Mouse (Mus musculus): ENCODE data around the gene Gfy. TPM values are rescaled to one million over a fixed set of nuclear protein-coding genes. Genes with fewer than 3 reads are reported as not detected.

Gfy gene
- polyA plus RNA-seq, 1 experiment from 2014 or later = not detected

DNA sequence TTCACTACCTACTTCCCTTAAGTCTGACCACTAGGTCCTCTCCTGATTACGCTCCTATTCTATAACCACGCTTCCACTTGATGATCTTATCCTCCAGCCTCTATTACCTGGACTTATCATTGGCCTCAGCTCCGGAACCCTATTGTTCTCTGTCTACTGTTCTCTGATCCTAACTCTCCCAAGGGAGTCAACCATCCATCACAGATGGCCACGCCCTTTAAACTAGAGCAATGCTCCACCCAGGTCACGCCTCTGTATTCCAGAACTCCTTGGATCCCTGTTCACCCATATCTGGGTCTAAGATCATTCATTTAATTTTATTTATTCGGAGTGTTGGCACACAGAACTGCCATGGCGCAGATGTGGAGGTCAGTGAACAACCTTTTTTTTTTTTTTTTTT is 33.0 kb upstream of the Gfy start:
- no peak overlapping the region for H3K4me3 ChIP-seq (ENCODE audit: low read length)
- peaks cover 17% of the 10 kb centered on the region for H3K4me1 ChIP-seq (ENCODE audit: control insufficient read depth, insufficient read depth, low read depth, low read length)
- no peaks in the 10 kb centered on the region for H3K36me3 ChIP-seq (ENCODE audit: control insufficient read depth, insufficient read depth, low read length)
- H3K9ac ChIP-seq (ENCODE audit: low read depth, low read length) = no peak overlapping the region
- WGBS = 73% methylated on average over 7 of the region's 7 CpGs
- H3K9me3 ChIP-seq (ENCODE audit: control insufficient read depth, low read length) = no peaks in the 10 kb centered on the region
- peak overlapping the region; percentile 19 for H3K4me2 ChIP-seq (ENCODE audit: low read length)
- peaks cover 22% of the 10 kb centered on the region for H3K27me3 ChIP-seq (replicated peaks; ENCODE audit: control insufficient read depth, insufficient read depth, low read length)
- no peak for ATAC-seq
- H3K27ac ChIP-seq (ENCODE audit: low read depth, low read length) = no peak overlapping the region

GRCm38 (mm10) chr7:45211851-45212251 is 32.5 kb upstream of the Gfy start, which contains the start of gene Dkkl1:
TSS of gene Dkkl1 (minus strand) at chr7:45212147.
- H3K9me3 ChIP-seq (ENCODE audit: control insufficient read depth, low read length) = no peaks in the 10 kb centered on the region
- 5% methylated on average over 17 of the region's 17 CpGs for whole genome bisulfite sequencing
- peak within 1 kb of the TSS; percentile 19 for H3K4me2 ChIP-seq (ENCODE audit: low read length)
- H3K36me3 ChIP-seq (ENCODE audit: control insufficient read depth, insufficient read depth, low read length) = no peaks in the 10 kb centered on the region
- ATAC-seq = 0 out of 2 replicates have a peak, but pooled peaks have one; percentile 29
- no peak within 1 kb of the TSS for H3K27ac ChIP-seq (ENCODE audit: low read depth, low read length)
- H3K27me3 ChIP-seq (replicated peaks; ENCODE audit: control insufficient read depth, insufficient read depth, low read length) = peaks cover 22% of the 10 kb centered on the region
- H3K4me1 ChIP-seq (ENCODE audit: control insufficient read depth, insufficient read depth, low read depth, low read length) = peaks cover 12% of the 10 kb centered on the region
- H3K4me3 ChIP-seq (ENCODE audit: low read length) = peak within 1 kb of the TSS; percentile 21
- peak within 1 kb of the TSS; percentile 45 for H3K9ac ChIP-seq (ENCODE audit: low read depth, low read length)

DNA sequence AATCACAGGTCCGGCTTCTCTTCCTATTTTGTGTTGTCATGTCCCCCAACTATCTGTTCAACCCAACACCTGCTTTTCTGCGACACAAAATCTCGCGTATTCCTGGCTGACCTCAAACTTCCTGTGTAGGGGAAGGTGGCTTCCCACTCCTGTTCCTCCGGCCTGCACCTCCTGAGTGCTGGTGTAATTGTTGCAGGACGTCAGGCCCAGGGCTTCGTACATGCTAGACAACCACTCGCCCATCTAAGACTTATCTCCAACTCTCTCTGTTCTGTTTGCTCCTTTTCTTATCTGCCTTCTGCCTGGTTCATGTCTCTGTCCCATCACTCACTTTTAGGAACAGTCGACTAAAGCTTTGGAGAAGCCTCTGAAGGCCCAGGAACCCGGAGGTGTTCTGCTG is 31.7 kb upstream of the Gfy start:
- Histone ChIP-seq H3K9ac (ENCODE audit: low read depth, low read length) (no peak overlapping the region; the same call in 1 of the 2 replicates), H3K27ac (ENCODE audit: low read depth, low read length) (no peak overlapping the region), H3K4me1 (ENCODE audit: control insufficient read depth, insufficient read depth, low read depth, low read length) (peaks cover 6% of the 10 kb centered on the region), H3K36me3 (ENCODE audit: control insufficient read depth, insufficient read depth, low read length) (no peaks in the 10 kb centered on the region), H3K9me3 (ENCODE audit: control insufficient read depth, low read length) (no peaks in the 10 kb centered on the region), H3K4me3 (ENCODE audit: low read length) (peak overlapping the region; percentile 21), H3K4me2 (ENCODE audit: low read length) (peak overlapping the region; percentile 19; the same call in 1 of the 2 replicates), H3K27me3 (replicated peaks; ENCODE audit: control insufficient read depth, insufficient read depth, low read length) (peaks cover 22% of the 10 kb centered on the region)
- no peak for ATAC-seq
- 77% methylated on average over 10 of the region's 10 CpGs for WGBS

GRCm38 (mm10) chr7:45208260-45208659 is 28.9 kb upstream of the Gfy start:
- Histone ChIP-seq H3K9ac (ENCODE audit: low read depth, low read length) (no peak overlapping the region), H3K4me3 (ENCODE audit: low read length) (no peak overlapping the region), H3K27ac (ENCODE audit: low read depth, low read length) (no peak overlapping the region), H3K9me3 (ENCODE audit: control insufficient read depth, low read length) (no peaks in the 10 kb centered on the region), H3K36me3 (ENCODE audit: control insufficient read depth, insufficient read depth, low read length) (no peaks in the 10 kb centered on the region), H3K4me1 (ENCODE audit: control insufficient read depth, insufficient read depth, low read depth, low read length) (no peaks in the 10 kb centered on the region), H3K4me2 (ENCODE audit: low read length) (no peak overlapping the region), H3K27me3 (replicated peaks; ENCODE audit: control insufficient read depth, insufficient read depth, low read length) (peaks cover 22% of the 10 kb centered on the region)
- WGBS = 81% methylated on average over 6 of the region's 6 CpGs
- ATAC-seq = no peak

GRCm38 (mm10) chr7:45204380-45205143 is 25.2 kb upstream of the Gfy start, which contains the start of gene Ccdc155:
TSS of gene Ccdc155 (minus strand) at chr7:45204892.
- Histone ChIP-seq H3K9me3 (ENCODE audit: control insufficient read depth, low read length) (no peaks in the 10 kb centered on the region), H3K27ac (ENCODE audit: low read depth, low read length) (peak within 1 kb of the TSS; percentile 79), H3K27me3 (replicated peaks; ENCODE audit: control insufficient read depth, insufficient read depth, low read length) (0 out of 2 replicates have a peak, but pooled peaks cover under 1% of the 10 kb centered on the region), H3K4me1 (ENCODE audit: control insufficient read depth, insufficient read depth, low read depth, low read length) (no peaks in the 10 kb centered on the region), H3K4me2 (ENCODE audit: low read length) (peak within 1 kb of the TSS; percentile 79), H3K4me3 (ENCODE audit: low read length) (peak within 1 kb of the TSS; percentile 43), H3K36me3 (ENCODE audit: control insufficient read depth, insufficient read depth, low read length) (no peaks in the 10 kb centered on the region), H3K9ac (ENCODE audit: low read depth, low read length) (peak within 1 kb of the TSS; percentile 61)
- 9% methylated on average over 44 of the region's 44 CpGs for WGBS
- peak; percentile 99 for ATAC-seq

GRCm38 (mm10) chr7:45202654-45203053 is 23.3 kb upstream of the Gfy start:
- Histone ChIP-seq H3K27me3 (replicated peaks; ENCODE audit: control insufficient read depth, insufficient read depth, low read length) (no peaks in the 10 kb centered on the region), H3K4me2 (ENCODE audit: low read length) (no peak overlapping the region), H3K9ac (ENCODE audit: low read depth, low read length) (no peak overlapping the region), H3K9me3 (ENCODE audit: control insufficient read depth, low read length) (no peaks in the 10 kb centered on the region), H3K36me3 (ENCODE audit: control insufficient read depth, insufficient read depth, low read length) (no peaks in the 10 kb centered on the region), H3K4me1 (ENCODE audit: control insufficient read depth, insufficient read depth, low read depth, low read length) (peaks cover 2% of the 10 kb centered on the region; the same call in 1 of the 2 replicates), H3K27ac (ENCODE audit: low read depth, low read length) (no peak overlapping the region), H3K4me3 (ENCODE audit: low read length) (no peak overlapping the region)
- ATAC-seq = no peak
- 57% methylated on average over 10 of the region's 10 CpGs for WGBS

GRCm38 (mm10) chr7:45198961-45199360 is 19.6 kb upstream of the Gfy start:
- Histone ChIP-seq H3K9me3 (ENCODE audit: control insufficient read depth, low read length) (no peaks in the 10 kb centered on the region), H3K4me3 (ENCODE audit: low read length) (no peak overlapping the region), H3K9ac (ENCODE audit: low read depth, low read length) (no peak overlapping the region), H3K4me1 (ENCODE audit: control insufficient read depth, insufficient read depth, low read depth, low read length) (peaks cover 2% of the 10 kb centered on the region; the same call in 1 of the 2 replicates), H3K27me3 (replicated peaks; ENCODE audit: control insufficient read depth, insufficient read depth, low read length) (no peaks in the 10 kb centered on the region; the same call in 1 of the 2 replicates), H3K27ac (ENCODE audit: low read depth, low read length) (no peak overlapping the region), H3K4me2 (ENCODE audit: low read length) (no peak overlapping the region), H3K36me3 (ENCODE audit: control insufficient read depth, insufficient read depth, low read length) (no peaks in the 10 kb centered on the region)
- ATAC-seq = no peak
- WGBS = 86% methylated on average over 11 of the region's 11 CpGs

- H3K9ac ChIP-seq (ENCODE audit: low read depth, low read length) = peak overlapping the region; percentile 52
These were observed 19.1 kb upstream of the Gfy start for GRCm38 (mm10) chr7:45198435-45198834.

GRCm38 (mm10) chr7:45196994-45197393 is 17.6 kb upstream of the Gfy start:
- Histone ChIP-seq H3K36me3 (ENCODE audit: control insufficient read depth, insufficient read depth, low read length) (no peaks in the 10 kb centered on the region), H3K4me2 (ENCODE audit: low read length) (no peak overlapping the region), H3K27ac (ENCODE audit: low read depth, low read length) (no peak overlapping the region), H3K9me3 (ENCODE audit: control insufficient read depth, low read length) (no peaks in the 10 kb centered on the region), H3K4me3 (ENCODE audit: low read length) (no peak overlapping the region), H3K9ac (ENCODE audit: low read depth, low read length) (no peak overlapping the region), H3K4me1 (ENCODE audit: control insufficient read depth, insufficient read depth, low read depth, low read length) (peaks cover 2% of the 10 kb centered on the region; the same call in 1 of the 2 replicates), H3K27me3 (replicated peaks; ENCODE audit: control insufficient read depth, insufficient read depth, low read length) (no peaks in the 10 kb centered on the region; the same call in 1 of the 2 replicates)
- WGBS = 71% methylated on average over 4 of the region's 5 CpGs
- ATAC-seq = no peak

More at GRCm38 (mm10) chr7:45198435-45198834, 19.1 kb upstream of the Gfy start:
- H3K36me3 ChIP-seq (ENCODE audit: control insufficient read depth, insufficient read depth, low read length) = no peaks in the 10 kb centered on the region
- peaks cover 2% of the 10 kb centered on the region; the same call in 1 of the 2 replicates for H3K4me1 ChIP-seq (ENCODE audit: control insufficient read depth, insufficient read depth, low read depth, low read length)
- no peaks in the 10 kb centered on the region; the same call in 1 of the 2 replicates for H3K27me3 ChIP-seq (replicated peaks; ENCODE audit: control insufficient read depth, insufficient read depth, low read length)
- no peak overlapping the region for H3K4me3 ChIP-seq (ENCODE audit: low read length)
- 12% methylated on average over 5 of the region's 5 CpGs for WGBS
- H3K27ac ChIP-seq (ENCODE audit: low read depth, low read length) = no peak overlapping the region
- no peaks in the 10 kb centered on the region for H3K9me3 ChIP-seq (ENCODE audit: control insufficient read depth, low read length)
- peak overlapping the region; percentile 20; the same call in 1 of the 2 replicates for H3K4me2 ChIP-seq (ENCODE audit: low read length)
- peak; percentile 68 for ATAC-seq

All from hindbrain, embryonic 16.5 days (tissue).